Mouse (Mus musculus): ENCODE measurements around the gene Txnrd1.

Txnrd1 gene

GRCm38 (mm10) chr10:82817936-82818335, 15.8 kb upstream of the Txnrd1 start:
- DNase-seq (ENCODE audit: low read depth, low spot score), result no peak

- DNase-seq (ENCODE audit: low read depth, low spot score), result no peak
These were observed 15.1 kb upstream of the Txnrd1 start for GRCm38 (mm10) chr10:82818661-82819060.

GRCm38 (mm10) chr10:82823108-82823778, 10.5 kb upstream of the Txnrd1 start:
- no peak for DNase-seq (ENCODE audit: low read depth, low spot score)

GRCm38 (mm10) chr10:82823779-82824177, 10.0 kb upstream of the Txnrd1 start:
- DNase-seq (ENCODE audit: low read depth, low spot score), result no peak

GRCm38 (mm10) chr10:82824541-82824940, 9.2 kb upstream of the Txnrd1 start:
- no peak for DNase-seq (ENCODE audit: low read depth, low spot score)

- DNase-seq (ENCODE audit: low read depth, low spot score), result no peak
These were observed 7.2 kb upstream of the Txnrd1 start for GRCm38 (mm10) chr10:82826516-82826915.

- peak; percentile 68 for DNase-seq (ENCODE audit: low read depth, low spot score)
These were observed 2.1 kb downstream of the Txnrd1 start for GRCm38 (mm10) chr10:82835898-82836297.

GRCm38 (mm10) chr10:82838390-82838789, 4.6 kb downstream of the Txnrd1 start:
- no peak for DNase-seq (ENCODE audit: low read depth, low spot score)

- no peak for DNase-seq (ENCODE audit: low read depth, low spot score)
These were observed 10.3 kb downstream of the Txnrd1 start for GRCm38 (mm10) chr10:82844090-82844489.

GRCm38 (mm10) chr10:82844731-82845130, 11.0 kb downstream of the Txnrd1 start:
- no peak for DNase-seq (ENCODE audit: low read depth, low spot score)

- no peak for DNase-seq (ENCODE audit: low read depth, low spot score)
These were observed 14.2 kb downstream of the Txnrd1 start for GRCm38 (mm10) chr10:82847821-82848459.

GRCm38 (mm10) chr10:82849686-82850353, 16.1 kb downstream of the Txnrd1 start:
- no peak for DNase-seq (ENCODE audit: low read depth, low spot score)

- no peak for DNase-seq (ENCODE audit: low read depth, low spot score)
These were observed 16.6 kb downstream of the Txnrd1 start for GRCm38 (mm10) chr10:82850354-82850752.

- no peak for DNase-seq (ENCODE audit: low read depth, low spot score)
These were observed 18.0 kb downstream of the Txnrd1 start for GRCm38 (mm10) chr10:82851751-82852150.

GRCm38 (mm10) chr10:82858032-82858680, 24.4 kb downstream of the Txnrd1 start:
- DNase-seq (ENCODE audit: low read depth, low spot score), result no peak

GRCm38 (mm10) chr10:82858691-82859532, 25.2 kb downstream of the Txnrd1 start:
- DNase-seq (ENCODE audit: low read depth, low spot score), result peak; percentile 95

GRCm38 (mm10) chr10:82859533-82859915, 25.8 kb downstream of the Txnrd1 start:
- peak; percentile 74 for DNase-seq (ENCODE audit: low read depth, low spot score)

GRCm38 (mm10) chr10:82860181-82860928, 26.6 kb downstream of the Txnrd1 start:
- peak; percentile 85 for DNase-seq (ENCODE audit: low read depth, low spot score)

GRCm38 (mm10) chr10:82860929-82861315, 27.2 kb downstream of the Txnrd1 start:
- DNase-seq (ENCODE audit: low read depth, low spot score), result no peak

GRCm38 (mm10) chr10:82863106-82863680, 29.4 kb downstream of the Txnrd1 start:
- DNase-seq (ENCODE audit: low read depth, low spot score), result no peak
